Mouse (Mus musculus): ENCODE measurements around the gene 4930452B06Rik.

The 4930452B06Rik gene

DNA sequence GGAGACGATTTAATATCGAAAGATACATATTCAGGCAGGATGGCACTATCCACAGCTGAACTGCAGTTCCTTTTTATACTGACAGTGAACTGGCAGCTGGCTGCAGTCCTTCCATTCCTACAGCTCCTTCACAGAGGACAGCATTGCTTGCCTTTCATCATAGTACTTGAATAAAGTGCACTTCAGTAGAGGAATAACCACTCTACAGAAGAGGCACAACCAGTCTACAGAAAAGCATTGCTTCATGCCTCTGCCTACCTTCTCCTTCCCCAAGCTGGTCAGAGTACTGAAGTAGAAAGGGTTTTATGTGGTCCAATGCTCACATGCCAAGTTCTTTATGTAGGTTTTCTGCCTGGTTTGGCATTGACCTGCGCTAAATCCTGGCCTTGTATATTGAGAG, 130.0 kb downstream of the 4930452B06Rik start:
- no peak for DNase-seq (ENCODE audit: extremely low read depth, insufficient read length, low spot score)

DNA sequence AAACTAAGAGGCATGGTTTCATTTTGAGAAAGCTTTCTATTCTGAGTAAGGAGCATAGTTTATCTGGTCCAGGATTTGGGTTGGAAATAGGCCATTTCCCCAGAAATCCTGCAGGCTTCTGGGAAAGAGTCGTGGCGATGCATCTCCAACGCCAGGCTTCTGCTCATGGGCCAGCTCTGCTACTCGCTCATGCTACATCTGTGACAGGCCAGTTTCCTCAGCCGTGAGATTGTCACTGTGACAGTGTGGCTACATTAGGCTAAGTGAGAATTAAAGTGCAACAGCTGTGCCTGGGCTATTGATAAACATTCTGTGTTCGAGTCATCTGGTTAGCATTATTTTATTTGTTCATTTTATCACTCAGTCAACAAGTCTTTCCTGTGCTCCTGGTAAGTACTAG, 140.8 kb downstream of the 4930452B06Rik start:
- DNase-seq (ENCODE audit: extremely low read depth, insufficient read length, low spot score), result no peak

DNA sequence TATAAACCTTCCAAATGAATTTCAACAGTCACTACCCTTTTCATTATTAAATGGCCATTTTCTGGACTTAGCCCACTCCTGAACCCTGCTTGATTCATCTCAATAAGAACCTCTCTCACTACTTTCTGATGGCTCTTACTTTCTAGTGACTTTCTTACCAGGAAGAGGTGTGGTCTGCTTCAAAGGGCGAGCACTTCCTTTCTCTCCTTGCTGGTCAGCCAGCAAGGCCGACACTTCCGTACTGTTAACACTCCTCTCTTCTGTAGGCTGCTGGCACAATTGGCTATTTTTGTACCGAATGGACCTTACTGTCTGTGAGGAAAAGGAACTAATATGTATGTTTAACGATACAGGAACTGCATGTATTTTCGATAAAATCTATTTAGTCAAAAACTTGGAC, 148.4 kb downstream of the 4930452B06Rik start:
- DNase-seq (ENCODE audit: extremely low read depth, insufficient read length, low spot score), result no peak

DNA sequence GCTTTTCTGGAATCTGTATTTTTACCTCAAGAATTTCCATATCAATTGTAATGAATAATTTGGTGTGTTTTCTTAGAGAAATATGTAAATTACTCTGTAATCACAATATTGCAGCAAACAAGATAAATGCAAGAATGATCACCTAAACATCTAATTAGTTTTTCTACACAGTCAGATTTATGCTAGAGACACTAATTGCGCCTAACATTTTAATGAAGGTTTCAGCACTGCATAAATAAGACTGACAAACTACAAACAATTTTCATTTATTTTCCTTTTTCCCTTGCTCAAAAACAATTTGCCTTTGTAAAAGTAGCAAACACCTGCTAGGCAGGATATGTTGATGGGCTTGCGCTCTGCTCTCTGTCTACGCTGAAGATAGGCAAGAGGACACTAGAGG, 152.0 kb downstream of the 4930452B06Rik start:
- DNase-seq (ENCODE audit: extremely low read depth, insufficient read length, low spot score), result no peak

DNA sequence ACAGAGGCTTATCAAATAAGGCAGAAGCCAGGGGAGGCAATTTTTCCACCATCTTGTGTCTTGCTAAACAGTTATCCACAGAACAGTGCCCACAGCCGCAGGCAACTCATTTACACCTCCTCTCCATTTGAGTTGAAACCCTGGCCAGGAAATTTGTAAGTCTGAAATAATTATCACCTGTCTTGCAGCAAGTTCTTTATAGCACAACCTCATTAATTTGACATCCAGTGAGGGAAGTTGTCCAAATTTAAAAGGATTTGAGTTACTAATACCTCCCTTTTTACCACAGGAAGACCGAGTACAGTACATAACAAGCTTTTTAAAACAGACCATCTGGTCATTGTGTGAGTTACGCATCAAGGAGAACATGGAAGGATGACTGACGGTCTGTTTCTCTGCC, 154.8 kb downstream of the 4930452B06Rik start:
- no peak for DNase-seq (ENCODE audit: extremely low read depth, insufficient read length, low spot score)

DNA sequence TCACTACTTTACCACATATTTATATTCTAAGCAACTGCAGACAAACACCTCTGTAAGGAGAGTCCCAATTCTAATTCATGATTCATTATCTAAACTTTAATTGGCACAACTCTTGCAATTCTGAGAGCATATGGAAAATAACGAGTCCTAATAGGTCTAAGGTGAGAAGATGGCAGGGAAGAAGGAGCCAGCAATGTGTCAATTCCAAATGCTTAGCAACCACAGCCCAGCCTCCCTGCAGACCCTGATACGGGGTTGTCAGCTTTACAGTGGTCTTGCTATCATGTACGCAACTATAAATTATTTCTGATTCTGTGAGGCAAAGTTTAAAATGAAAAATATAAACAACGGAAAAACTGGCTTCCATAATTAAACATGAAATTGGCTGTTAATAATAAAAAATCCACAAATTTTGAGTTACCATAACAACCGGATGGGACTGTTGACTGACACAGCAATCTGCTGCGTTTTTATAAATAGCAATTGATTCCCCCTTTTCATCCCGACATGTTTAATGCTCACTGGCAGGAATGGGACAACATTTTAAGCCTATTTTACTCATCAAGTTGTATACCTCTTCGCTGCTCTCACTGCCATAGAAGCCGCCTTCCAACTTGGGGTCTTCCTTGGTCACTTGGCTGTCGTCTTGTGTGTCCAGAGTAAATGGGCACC, 155.6 kb downstream of the 4930452B06Rik start:
- DNase-seq (ENCODE audit: extremely low read depth, insufficient read length, low spot score), result no peak

DNA sequence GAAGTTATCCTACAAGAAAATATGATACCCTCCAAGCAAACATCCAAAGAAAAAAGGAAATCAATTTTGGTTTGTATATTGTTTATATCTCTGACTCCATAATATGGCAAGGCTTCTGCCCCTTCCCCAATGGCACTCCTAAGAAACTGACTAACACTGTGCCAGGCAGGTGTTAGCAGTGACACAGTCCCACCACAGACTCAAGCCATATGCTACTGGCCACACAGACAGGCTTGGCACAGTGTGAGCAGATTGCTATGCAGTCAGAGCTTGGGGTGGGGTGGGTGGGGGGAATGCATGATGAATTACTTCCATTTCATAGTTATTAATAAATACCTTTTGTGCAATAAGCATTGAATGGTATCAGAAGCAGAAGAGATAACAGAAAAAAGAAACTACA, 157.4 kb downstream of the 4930452B06Rik start:
- DNase-seq (ENCODE audit: extremely low read depth, insufficient read length, low spot score), result no peak

DNA sequence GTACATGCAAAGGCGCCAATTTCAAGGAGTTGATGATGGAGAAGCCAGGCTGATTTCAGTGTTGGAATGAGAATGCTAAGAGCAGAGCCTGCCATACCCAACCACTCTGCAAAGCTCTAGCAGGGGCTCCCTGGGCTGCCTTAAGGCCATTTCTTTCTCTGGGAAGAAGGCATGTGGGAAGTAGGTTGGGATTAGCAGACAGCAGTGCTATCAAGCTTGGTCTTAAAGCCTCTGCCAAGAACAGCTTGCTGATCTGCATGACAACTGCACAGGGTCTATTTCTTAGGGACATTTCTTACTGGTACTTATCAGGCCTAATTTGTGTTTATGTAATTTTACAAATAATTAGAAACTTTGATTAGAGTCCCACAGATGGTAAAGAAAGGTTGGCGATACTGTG, 161.8 kb downstream of the 4930452B06Rik start:
- DNase-seq (ENCODE audit: extremely low read depth, insufficient read length, low spot score), result no peak

DNA sequence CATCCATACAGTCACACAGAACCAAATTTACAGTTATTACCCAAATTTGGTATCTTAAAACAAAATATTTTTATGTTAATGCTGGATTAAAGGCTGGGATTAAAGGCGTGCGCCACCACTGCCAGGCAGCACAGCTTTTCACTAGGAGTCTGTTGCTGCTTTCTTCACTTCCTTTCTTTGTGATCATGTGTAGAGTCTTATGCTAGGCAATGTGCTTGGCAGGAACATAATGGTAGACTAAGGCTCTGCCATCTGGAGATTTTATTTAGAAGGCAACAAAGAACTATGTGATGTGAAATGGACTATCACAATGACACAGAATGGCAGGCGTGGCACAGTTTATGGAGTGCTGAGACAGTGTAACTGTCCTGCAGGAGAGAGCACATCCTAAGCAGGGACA, 162.7 kb downstream of the 4930452B06Rik start:
- DNase-seq (ENCODE audit: extremely low read depth, insufficient read length, low spot score), result no peak

DNA sequence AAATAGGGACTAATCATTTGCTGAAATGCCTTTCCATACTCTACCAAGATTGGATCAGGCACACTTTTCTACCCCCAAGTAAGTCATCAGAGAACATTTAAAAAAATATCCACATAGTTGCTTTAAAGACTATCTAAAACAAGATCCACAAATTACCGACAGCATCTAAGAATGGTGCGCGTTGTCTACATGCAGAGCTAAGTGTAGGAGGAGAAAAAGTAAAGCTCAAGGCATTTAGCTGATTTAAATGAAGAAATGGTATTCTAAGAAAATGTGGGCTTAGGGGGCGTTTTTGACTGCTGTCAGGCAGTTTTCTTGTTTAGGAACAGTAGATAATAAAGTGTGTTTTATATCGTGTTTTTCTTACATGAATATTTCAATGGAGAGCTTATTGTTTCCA, 163.5 kb downstream of the 4930452B06Rik start:
- no peak for DNase-seq (ENCODE audit: extremely low read depth, insufficient read length, low spot score)

DNA sequence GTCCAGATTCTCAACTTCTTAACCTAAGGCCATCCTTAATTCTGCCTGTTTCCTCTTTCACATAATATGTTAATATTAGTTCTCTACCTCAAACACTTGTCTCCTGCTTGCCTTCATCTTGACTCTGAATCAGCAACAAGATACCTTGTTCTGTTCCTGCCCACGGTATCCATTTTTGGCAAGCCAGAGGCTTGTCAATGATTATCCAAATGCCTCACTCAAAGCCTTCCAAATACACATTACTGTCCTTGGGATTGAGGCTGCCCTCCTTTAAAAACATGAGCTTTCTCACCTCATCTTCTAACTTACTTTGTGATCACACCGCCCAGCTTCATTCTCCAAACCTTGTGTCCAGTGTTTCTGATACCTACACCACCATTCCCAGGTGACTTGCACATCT, 170.3 kb downstream of the 4930452B06Rik start:
- DNase-seq (ENCODE audit: extremely low read depth, insufficient read length, low spot score), result no peak

DNA sequence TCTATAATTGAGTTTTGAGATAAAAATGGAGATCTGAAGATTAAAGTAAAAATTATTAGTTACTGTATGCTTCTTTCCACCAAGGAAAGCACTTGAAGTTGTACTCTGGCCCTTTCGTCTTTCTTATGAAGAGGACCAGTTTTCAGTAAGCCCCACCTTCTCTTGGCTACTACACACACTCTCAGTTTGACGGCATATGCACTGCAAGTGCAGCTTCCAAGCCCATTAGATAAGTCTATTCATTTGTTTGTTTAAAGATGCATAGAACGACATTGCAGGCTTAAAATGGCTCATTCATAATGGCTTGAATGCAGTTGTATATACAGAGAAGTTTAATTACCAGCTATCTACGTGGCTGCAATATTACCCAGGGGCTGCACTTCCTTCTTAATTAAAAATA, 171.1 kb downstream of the 4930452B06Rik start:
- no peak for DNase-seq (ENCODE audit: extremely low read depth, insufficient read length, low spot score)

DNA sequence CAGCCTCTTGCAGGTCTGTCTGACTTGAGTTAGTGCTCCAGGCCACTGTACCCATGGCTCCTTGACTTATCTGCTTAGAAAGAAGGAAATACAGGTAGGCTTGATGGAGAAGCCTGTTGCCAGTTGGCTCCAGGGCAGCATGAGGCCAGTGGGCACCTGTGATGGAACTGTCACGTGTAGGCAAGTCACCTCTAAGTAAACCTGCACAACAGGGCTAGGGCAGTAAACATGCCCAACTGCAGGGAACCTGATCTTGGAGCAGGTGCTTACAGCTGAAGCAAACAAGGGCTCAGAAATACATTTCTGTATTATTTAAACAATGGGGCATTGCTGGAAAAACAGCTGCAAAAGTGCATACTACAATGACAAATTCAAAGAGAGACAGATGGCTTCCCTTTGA, 171.8 kb downstream of the 4930452B06Rik start:
- no peak for DNase-seq (ENCODE audit: extremely low read depth, insufficient read length, low spot score)

DNA sequence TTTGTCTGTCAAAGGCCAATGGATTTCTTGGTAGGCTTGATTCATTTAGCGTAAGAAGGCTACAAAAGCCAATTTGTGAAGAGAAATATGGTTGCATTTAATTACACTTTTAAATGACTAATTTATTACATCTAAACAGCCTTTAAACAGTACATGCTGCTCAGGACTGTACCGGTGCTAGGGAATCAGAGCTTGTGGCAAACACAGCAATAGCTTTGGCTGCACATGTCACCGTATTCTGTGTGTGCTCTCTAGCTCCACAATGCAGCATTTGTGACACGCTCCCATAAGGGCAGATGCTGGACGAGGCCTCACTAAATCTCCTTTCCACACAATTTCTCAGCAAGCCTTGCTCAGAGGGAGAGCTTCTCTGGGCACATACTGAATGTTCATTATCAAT, 187.9 kb downstream of the 4930452B06Rik start:
- DNase-seq (ENCODE audit: extremely low read depth, insufficient read length, low spot score), result no peak

DNA sequence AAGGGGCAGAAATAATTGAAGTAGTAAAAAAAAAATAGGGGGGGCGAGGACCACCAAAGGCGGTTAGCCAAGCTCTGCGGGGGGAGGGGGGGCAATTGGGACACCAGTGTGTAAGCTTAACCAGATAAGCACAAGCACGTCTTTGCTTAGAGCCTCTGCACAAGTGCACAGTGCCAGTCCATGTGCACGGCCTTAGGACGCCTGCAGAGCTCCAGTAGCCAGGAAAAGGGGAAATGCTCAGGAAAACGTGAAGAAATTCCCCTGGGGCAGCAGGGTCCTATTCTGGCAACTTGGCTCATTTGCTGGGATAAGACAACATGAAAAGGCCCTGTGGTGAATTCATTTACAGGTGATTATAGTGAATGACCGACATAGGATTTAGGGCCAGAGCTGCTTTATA, 188.7 kb downstream of the 4930452B06Rik start:
- DNase-seq (ENCODE audit: extremely low read depth, insufficient read length, low spot score), result no peak

DNA sequence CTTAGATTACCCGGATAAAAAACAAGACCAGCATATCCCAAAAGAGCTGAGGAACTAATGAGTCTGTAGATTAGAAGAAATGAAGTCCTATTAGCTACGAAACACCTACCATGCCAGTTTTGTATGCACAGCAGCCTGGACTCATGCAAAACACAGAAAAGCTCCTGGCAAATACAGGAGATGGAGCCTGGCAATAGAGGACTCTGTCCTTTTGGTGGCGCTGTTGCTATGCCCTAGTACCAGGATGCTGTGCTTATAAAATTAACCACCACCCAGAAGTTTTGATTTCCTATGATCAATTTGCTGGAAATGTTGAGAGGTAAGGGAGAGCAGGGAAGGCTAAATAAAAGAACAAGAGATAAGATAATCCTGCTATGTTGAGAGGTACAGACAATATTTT, 189.4 kb downstream of the 4930452B06Rik start:
- no peak for DNase-seq (ENCODE audit: extremely low read depth, insufficient read length, low spot score)

DNA sequence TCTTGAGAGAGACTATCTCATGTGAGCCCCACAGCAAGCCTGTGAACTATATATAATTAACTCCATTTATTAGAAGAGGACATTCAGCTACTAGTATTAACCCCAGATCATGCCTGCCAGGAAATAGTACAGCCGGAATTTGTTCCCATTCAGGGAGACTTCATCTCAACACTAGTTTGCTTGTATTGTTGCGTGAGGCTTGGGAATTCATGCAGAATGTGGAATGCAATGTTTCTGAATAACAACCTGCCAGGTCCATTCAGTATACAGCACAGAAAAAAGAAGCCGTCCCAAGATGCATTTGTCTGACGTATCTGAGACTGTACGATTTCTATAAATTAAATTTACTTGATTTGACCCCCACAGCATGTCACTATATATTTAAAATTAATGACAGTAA, 190.2 kb downstream of the 4930452B06Rik start:
- no peak for DNase-seq (ENCODE audit: extremely low read depth, insufficient read length, low spot score)

DNA sequence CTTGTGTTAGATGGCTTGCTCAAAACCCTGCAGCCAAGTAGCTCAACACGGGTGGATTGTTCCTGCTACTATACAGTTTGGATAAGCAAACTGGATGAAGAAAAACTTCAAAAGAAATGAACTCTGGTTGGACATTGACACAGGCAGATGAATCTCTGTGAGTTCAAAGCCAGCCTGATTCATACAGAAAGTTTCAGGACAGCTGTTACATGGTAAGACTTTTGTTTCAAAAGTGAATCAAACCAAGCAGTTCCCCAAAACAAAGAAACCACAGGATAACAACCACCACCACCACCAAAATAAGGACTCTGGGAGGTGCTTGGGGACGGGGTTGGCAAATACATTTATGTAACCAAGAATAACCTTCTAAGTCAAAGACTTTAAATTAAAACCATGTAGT, 193.2 kb downstream of the 4930452B06Rik start:
- no peak for DNase-seq (ENCODE audit: extremely low read depth, insufficient read length, low spot score)

DNA sequence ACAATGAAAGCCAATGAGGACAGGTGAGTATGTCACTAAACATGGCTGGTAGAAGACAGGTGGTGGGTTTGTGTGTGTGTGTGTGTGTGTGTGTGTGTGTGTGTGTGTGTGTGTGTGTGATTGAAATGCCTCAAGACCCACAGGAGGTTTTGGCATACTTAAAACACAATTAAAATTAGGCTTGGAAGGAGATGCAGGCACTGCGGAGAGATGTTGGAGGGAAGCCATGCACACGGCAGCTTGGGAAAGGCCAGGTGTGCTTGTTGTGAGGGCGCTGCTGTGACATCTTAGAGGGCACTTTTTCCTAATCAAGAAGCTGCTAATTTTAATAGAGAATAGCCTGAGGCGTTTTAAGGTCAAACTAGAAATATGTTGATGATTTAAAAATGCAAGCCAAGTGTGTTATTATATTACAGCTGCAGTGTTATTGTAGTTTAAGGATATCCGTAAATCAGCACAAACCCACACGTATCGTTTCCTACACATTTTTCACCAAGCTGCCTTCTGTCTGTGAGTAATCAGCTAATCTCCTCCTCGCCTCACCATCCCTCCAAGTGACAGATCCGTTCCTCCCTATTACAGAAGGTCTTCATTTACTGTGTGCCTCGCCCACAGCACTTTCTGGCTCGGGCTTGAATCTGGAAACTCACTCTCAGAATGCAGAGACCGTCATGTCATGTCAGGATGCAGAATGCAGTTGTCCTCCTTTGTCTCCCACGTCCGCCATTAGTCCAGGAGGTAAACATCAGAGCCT, 201.5 kb downstream of the 4930452B06Rik start:
- no peak for DNase-seq (ENCODE audit: extremely low read depth, insufficient read length, low spot score)

DNA sequence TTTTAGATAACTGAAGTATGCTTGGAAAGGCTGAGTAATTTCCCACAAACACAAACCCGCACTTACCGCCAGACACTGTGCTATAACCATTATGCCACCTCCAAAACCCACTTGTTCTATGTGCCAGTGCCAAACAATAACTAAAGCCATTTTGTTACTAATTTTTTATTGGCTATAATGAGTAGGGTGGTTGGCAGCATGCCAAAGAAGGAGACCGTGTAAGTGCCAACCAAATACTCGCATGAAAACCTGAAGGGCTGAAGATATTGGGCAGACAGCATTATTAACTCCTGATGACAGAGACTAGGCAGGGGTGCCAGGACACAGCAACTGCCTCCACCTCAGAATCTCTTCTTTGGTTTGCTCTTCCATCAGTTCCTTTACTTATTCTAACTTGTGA, 203.1 kb downstream of the 4930452B06Rik start:
- no peak for DNase-seq (ENCODE audit: extremely low read depth, insufficient read length, low spot score)

DNA sequence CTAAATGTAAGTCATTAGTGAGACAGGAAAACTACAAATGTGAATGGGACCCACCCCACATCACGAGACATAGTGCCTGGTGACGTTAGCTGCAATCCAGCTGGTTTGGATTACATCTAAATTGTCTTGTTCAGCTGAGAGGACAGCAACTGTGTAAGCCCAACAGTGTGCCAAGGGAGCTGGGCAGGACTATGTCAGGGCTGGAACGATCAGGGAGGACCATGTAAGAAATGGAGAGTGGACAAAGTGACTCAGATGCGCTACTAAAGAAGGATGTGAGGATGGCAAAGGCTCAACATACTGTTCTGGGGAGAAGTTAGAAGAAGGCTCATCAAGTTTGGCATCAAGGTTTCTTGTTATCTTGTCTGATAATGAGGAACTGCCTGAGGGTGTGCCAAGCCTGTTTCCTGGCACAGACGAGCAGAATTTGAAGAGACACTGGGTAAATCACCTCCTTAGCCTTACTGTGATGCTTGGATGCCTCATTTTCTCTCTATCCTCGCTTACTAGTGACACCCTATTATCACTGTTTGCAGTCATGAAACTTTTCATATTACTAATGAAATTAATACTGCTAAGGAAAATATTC, 203.6 kb downstream of the 4930452B06Rik start:
- no peak for DNase-seq (ENCODE audit: extremely low read depth, insufficient read length, low spot score)

Measured in 3134 (cell line).